Comparison of ENCODE assay signal across 8 mouse cellular contexts in the genomic region with DNA sequence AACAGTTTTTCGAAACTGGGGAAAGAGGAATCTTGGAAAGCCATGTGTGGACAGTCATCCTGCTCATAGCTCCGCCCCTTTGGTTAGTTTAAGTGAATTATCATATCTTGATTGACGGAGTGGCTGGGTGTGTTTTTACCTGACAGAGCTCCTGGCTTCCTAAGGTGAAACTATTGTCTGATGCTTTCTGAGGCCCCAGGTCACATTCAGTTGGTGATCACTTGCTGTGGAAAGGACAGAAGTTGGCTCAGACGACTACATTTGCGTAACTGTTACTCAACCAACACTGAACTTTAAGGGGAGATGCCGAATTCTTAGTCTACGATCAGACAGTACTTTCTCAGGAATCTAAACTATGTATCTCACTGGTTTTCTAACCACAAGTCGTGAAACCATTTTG. TPM values are rescaled to one million over a fixed set of nuclear protein-coding genes. Genes with fewer than 3 reads are reported as not detected.
DNase-seq lines count a peak whose midpoint lies in the region; ATAC-seq and TF ChIP-seq lines count a peak whose summit lies in the region.

No protein-coding gene starts in this region.

- intact Hi-C loops in heart, postnatal 10 days (cut with DNase I) = no loop called here

- no peak for DNase-seq in heart, postnatal 10 days
- no peak for DNase-seq in ES-E14 (ENCODE audit: low read depth, low spot score)
- no peak for DNase-seq in forebrain, postnatal 0 days
- DNase-seq in ovary, postnatal 14 days (ENCODE audit: low spot score) = no peak
- no peak for DNase-seq in kidney, postnatal 25 days
- no peak for DNase-seq in cerebellum, adult 11-12 months

- H3K4me1 ChIP-seq in heart, embryonic 15.5 days (replicated peaks) = peaks cover 12% of the 10 kb centered on the region; the same call in 1 of the 2 replicates
- H3K4me1 ChIP-seq in ES-E14 (ENCODE audit: control insufficient read depth in 2 of 2, insufficient read depth in 2 of 2, low read length in 2 of 2, poor library complexity in 1 of 2) = peaks cover 3 to 5% of the 10 kb centered on the region in 2 experiments; a peak in 3 of 4 replicates
- peaks cover 3% of the 10 kb centered on the region; the same call in 1 of the 2 replicates for H3K4me1 ChIP-seq in forebrain, postnatal 0 days (ENCODE audit: insufficient read depth)

- peak overlapping the region; percentile 71 for H3K4me2 ChIP-seq in heart, embryonic 15.5 days
- H3K4me2 ChIP-seq in forebrain, postnatal 0 days (ENCODE audit: low read depth) = peak overlapping the region; percentile 60

- H3K27me3 ChIP-seq in heart, embryonic 15.5 days = 0 out of 2 replicates have a peak, but pooled peaks cover 5% of the 10 kb centered on the region
- no peaks in the 10 kb centered on the region for H3K27me3 ChIP-seq in forebrain, postnatal 0 days (ENCODE audit: insufficient read depth, low read length)

- H3K4me3 ChIP-seq in heart, embryonic 15.5 days = peak overlapping the region; percentile 66; the same call in 1 of the 2 replicates
- H3K4me3 ChIP-seq in ES-E14 (ENCODE audit: insufficient read depth in 1 of 2, low read depth in 1 of 2, low read length in 2 of 2, poor library complexity in 1 of 2, severe bottlenecking in 1 of 2) = peak overlapping the region; percentile 40 to 70; a peak in 2 of 4 replicates
- H3K4me3 ChIP-seq in forebrain, postnatal 0 days (ENCODE audit: low read depth, low read length) = peak overlapping the region; percentile 64

- no peak for TF ChIP-seq CTCF in forebrain, postnatal 0 days (IDR thresholded peaks at IDR 0.05; ENCODE audit: low read depth)

- H3K36me3 ChIP-seq in heart, embryonic 15.5 days = peaks cover 6% of the 10 kb centered on the region; the same call in 1 of the 2 replicates
- peaks cover 4% of the 10 kb centered on the region; the same call in 1 of the 2 replicates for H3K36me3 ChIP-seq in ES-E14 (ENCODE audit: control insufficient read depth, insufficient read depth, low read length, poor library complexity, severe bottlenecking)
- peaks cover 11% of the 10 kb centered on the region; the same call in 1 of the 2 replicates for H3K36me3 ChIP-seq in forebrain, postnatal 0 days (ENCODE audit: insufficient read depth)

- WGBS in heart, embryonic 15.5 days = 51% methylated on average over 8 of the region's 8 CpGs
- 52% methylated on average over 8 of the region's 8 CpGs for whole genome bisulfite sequencing in forebrain, postnatal 0 days

- H3K27ac ChIP-seq in heart, embryonic 15.5 days = no peak overlapping the region
- no peak overlapping the region for H3K27ac ChIP-seq in ES-E14 (ENCODE audit: insufficient read depth, low read depth, low read length, poor library complexity, severe bottlenecking)
- H3K27ac ChIP-seq in forebrain, postnatal 0 days (ENCODE audit: low read depth, low read length) = no peak overlapping the region

- H3K9ac ChIP-seq in heart, embryonic 15.5 days = peak overlapping the region; percentile 27; the same call in 1 of the 2 replicates
- peak overlapping the region; percentile 38; the same call in 1 of the 2 replicates for H3K9ac ChIP-seq in ES-E14 (ENCODE audit: insufficient read depth, low read depth, low read length, poor library complexity, severe bottlenecking)
- no peak overlapping the region for H3K9ac ChIP-seq in forebrain, postnatal 0 days

- ATAC-seq in heart, embryonic 15.5 days (replicated peaks; ENCODE audit: insufficient number of reproducible peaks, insufficient read depth, low FRiP score, low read depth) = no peak
- ATAC-seq in forebrain, postnatal 0 days = no peak
- 0 out of 2 replicates have a peak, but pooled peaks have one; percentile 10 for ATAC-seq in megakaryocyte progenitor cell, adult 5-6 weeks (replicated peaks; ENCODE audit: poor library complexity)

- no peaks in the 10 kb centered on the region for H3K9me3 ChIP-seq in heart, embryonic 15.5 days (replicated peaks)
- H3K9me3 ChIP-seq in ES-E14 (ENCODE audit: control insufficient read depth, insufficient read depth, low read depth, low read length) = no peaks in the 10 kb centered on the region
- H3K9me3 ChIP-seq in forebrain, postnatal 0 days (ENCODE audit: low read length) = no peaks in the 10 kb centered on the region

- in situ Hi-C loops in ES-E14 (cut with MboI; ENCODE audit: low sequenced_read_pairs in 2 of 2, unreplicated experiment in 2 of 2) = no loop called here

TF ChIP-seq in ES-E14, 5 proteins besides CTCF, POLR2A, EP300 and RAD21:
- TF ChIP-seq CHD2 (IDR thresholded peaks at IDR 0.05; ENCODE audit: low read depth, low read length) (no peak), ZNF384 (IDR thresholded peaks at IDR 0.05; ENCODE audit: low read depth, low read length) (no peak), MAFK (IDR thresholded peaks at IDR 0.05; ENCODE audit: insufficient read depth, low read depth, low read length) (no peak), ZC3H11A (IDR thresholded peaks at IDR 0.05; ENCODE audit: borderline replicate concordance, low read depth, low read length) (no peak), HCFC1 (IDR thresholded peaks at IDR 0.05; ENCODE audit: borderline replicate concordance, insufficient read depth, low read length) (no peak)

RNA-seq across cellular contexts. Expression of gene Mrfap1, which starts 0.7 kb away (rescaled TPM):
- polyA plus RNA-seq in heart, embryonic 15.5 days (2015; fragmentation: Nextera tagmentation; extraction: Ambion mirVana) = 329 and 331 TPM in 2 replicates
- total RNA-seq in heart, postnatal 10 days (2021) = 100 to 1,000 TPM; 300 to 317 TPM
- total RNA-seq in ES-E14 (2012; rRNA removed) = 147 and 238 TPM in 2 replicates
- 296 and 353 TPM in 2 replicates for total RNA-seq in forebrain, postnatal 0 days (2014; rRNA removed)
- polyA plus RNA-seq in forebrain, postnatal 0 days (2015; fragmentation: Nextera tagmentation; extraction: Ambion mirVana) = 477 and 530 TPM in 2 replicates
- total RNA-seq in megakaryocyte progenitor cell, adult 5-6 weeks (2015) = 230 and 234 TPM in 2 replicates
- total RNA-seq in megakaryocyte progenitor cell, adult 5-6 weeks (2017) = 325 and 344 TPM in 2 replicates

RNA-seq across cellular contexts. Expression of gene Man2b2, which starts 33.2 kb away (rescaled TPM):
- polyA plus RNA-seq in heart, embryonic 15.5 days (2015; fragmentation: Nextera tagmentation; extraction: Ambion mirVana) = 12.3 and 17.9 TPM in 2 replicates
- total RNA-seq in heart, postnatal 10 days (2021) = 10 to 100 TPM; 18.1 to 21.2 TPM
- total RNA-seq in ES-E14 (2012; rRNA removed) = 11.6 and 15.1 TPM in 2 replicates
- total RNA-seq in forebrain, postnatal 0 days (2014; rRNA removed) = 10.8 and 13.9 TPM in 2 replicates
- polyA plus RNA-seq in forebrain, postnatal 0 days (2015; fragmentation: Nextera tagmentation; extraction: Ambion mirVana) = 10.3 and 12.7 TPM in 2 replicates
- total RNA-seq in megakaryocyte progenitor cell, adult 5-6 weeks (2015) = 35.2 and 37.6 TPM in 2 replicates
- total RNA-seq in megakaryocyte progenitor cell, adult 5-6 weeks (2017) = 17.9 and 19.4 TPM in 2 replicates

RNA-seq across cellular contexts. Expression of gene Bloc1s4, which starts 48.8 kb away (rescaled TPM):
- polyA plus RNA-seq in heart, embryonic 15.5 days (2015; fragmentation: Nextera tagmentation; extraction: Ambion mirVana) = 18.2 and 20.4 TPM in 2 replicates
- 10 to 100 TPM; 12.5 to 14.3 TPM for total RNA-seq in heart, postnatal 10 days (2021)
- 18.3 and 19.1 TPM in 2 replicates for total RNA-seq in ES-E14 (2012; rRNA removed)
- total RNA-seq in forebrain, postnatal 0 days (2014; rRNA removed) = 23.6 and 23.8 TPM in 2 replicates
- polyA plus RNA-seq in forebrain, postnatal 0 days (2015; fragmentation: Nextera tagmentation; extraction: Ambion mirVana) = 32.7 and 36.2 TPM in 2 replicates
- 10.0 and 14.6 TPM in 2 replicates for total RNA-seq in megakaryocyte progenitor cell, adult 5-6 weeks (2015)
- total RNA-seq in megakaryocyte progenitor cell, adult 5-6 weeks (2017) = 13.7 and 16.9 TPM in 2 replicates
